Mouse (Mus musculus) CD4-positive, CD25-positive, alpha-beta regulatory T cell, adult 4 months (primary cell): ENCODE results near the gene Prorsd1. TPM values are rescaled to one million over a fixed set of nuclear protein-coding genes. Genes with fewer than 3 reads are reported as not detected.

ENCODE experiments used
- ATAC-seq: one replicate; pipeline ENCODE4 v1.8.0; 2017
- polyA plus RNA-seq, 2 experiments: library from polyadenylated mRNA; unstranded; fragments of 100-300 nt; shearing (Covaris generic); gene quantifications; one replicate each; pipeline ENCODE4 v1.2.1; 2017

Gene Prorsd1
- polyA plus RNA-seq, 2 experiments from 2014 or later: 29.4 to 45.3 TPM

GRCm38 (mm10) chr11:29503948-29504893 is 10.6 kb downstream of the Prorsd1 start:
- no peak for ATAC-seq

- no peak for ATAC-seq
Observed at GRCm38 (mm10) chr11:29496962-29497361, 17.9 kb downstream of the Prorsd1 start.

GRCm38 (mm10) chr11:29493135-29493534 is 21.7 kb downstream of the Prorsd1 start:
- ATAC-seq: no peak

- no peak for ATAC-seq
Observed at GRCm38 (mm10) chr11:29474676-29475075, 40.2 kb downstream of the Prorsd1 start.

Other genes with a start within 250 kb of the Prorsd1 start
- gene Ccdc88a, start 141.4 kb downstream of the Prorsd1 start, polyA plus RNA-seq: 1 to 10 TPM; 1.3 to 1.8 TPM
- gene Mtif2, start 11.4 kb upstream of the Prorsd1 start, polyA plus RNA-seq: 10 to 100 TPM; 50.8 to 59.8 TPM
- gene Clhc1, start 32.9 kb upstream of the Prorsd1 start, polyA plus RNA-seq: 1 to 10 TPM; 2.0 to 4.6 TPM
- 1,000 to 10,000 TPM; 1,358 to 1,362 TPM for gene Rps27a, start 33.1 kb upstream of the Prorsd1 start, polyA plus RNA-seq
- gene Rtn4, start 177.9 kb upstream of the Prorsd1 start, polyA plus RNA-seq: 10 to 100 TPM; 26.0 to 29.7 TPM